Mouse (Mus musculus) ovary, postnatal 10 days (tissue): ENCODE results near the gene Olfr1085.
"Not testable (repeated sequence)": the region's sequence is repeated elsewhere in the genome, so short reads cannot be mapped to it uniquely, and the experiment has no call there.

Experiments used
- DNase-seq: peaks from one replicate; pipeline ENCODE4 v3.0.0; 2022; ENCODE audit warnings: low spot score

Gene Olfr1085

GRCm38 (mm10) chr2:86661919-86662318 is at the start of gene Olfr1085:
TSS of gene Olfr1085 (minus strand) at chr2:86662019.
- DNase-seq = no peak

GRCm38 (mm10) chr2:86698295-86698694 is 36.5 kb upstream of the Olfr1085 start, which contains the start of gene Olfr1087:
TSS of gene Olfr1087 (minus strand) at chr2:86698395.
- no peak for DNase-seq

- DNase-seq = no peak
Observed at GRCm38 (mm10) chr2:86679992-86680391, 18.2 kb upstream of the Olfr1085 start, which contains the start of gene Olfr1086. TSS of gene Olfr1086 (minus strand) at chr2:86680092.

- DNase-seq = not testable (repeated sequence)
Observed at GRCm38 (mm10) chr2:86639625-86640024, 22.2 kb downstream of the Olfr1085 start, which contains the start of gene Olfr1084. TSS of gene Olfr1084 (minus strand) at chr2:86639725.
